In the genomic region with DNA sequence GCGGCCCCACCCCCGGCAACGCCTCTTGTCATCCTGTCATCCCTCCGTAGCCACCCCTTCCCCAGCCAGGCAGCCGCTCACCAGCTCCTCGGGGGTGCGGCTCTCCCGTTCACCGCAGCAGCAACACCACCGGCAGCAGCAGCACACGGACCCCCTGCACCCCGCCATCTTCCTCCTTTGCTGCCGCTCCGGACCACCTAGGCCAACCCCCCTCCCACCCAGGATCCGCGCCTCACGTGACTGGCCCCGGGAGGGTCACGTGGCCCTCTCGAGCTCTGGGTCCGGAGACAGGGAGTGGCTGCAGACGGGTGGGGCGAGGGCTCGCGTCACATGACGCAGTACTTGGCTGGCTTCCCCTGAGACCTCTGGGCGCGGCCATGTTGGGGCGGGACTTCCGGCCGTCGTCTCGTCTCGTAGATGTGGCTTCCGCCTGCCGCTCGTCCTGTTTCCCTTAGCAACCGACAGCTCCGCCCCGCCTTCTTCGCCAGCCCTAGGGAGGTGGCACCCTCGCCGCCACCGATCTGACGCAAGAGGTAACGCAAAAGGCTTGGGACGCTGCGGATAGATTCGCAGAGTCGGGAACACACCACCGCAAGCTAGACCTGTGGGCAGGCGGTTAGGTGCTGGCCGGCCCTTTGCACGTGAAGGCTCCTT, we compare ENCODE assay signal across 8 mouse cellular contexts. TPM values are rescaled to one million over a fixed set of nuclear protein-coding genes. Genes with fewer than 3 reads are reported as not detected.
DNase-seq lines count a peak whose midpoint lies in the region; ATAC-seq and TF ChIP-seq lines count a peak whose summit lies in the region.

A gene (minus strand): TSS at position 222 of the 654 bp plus-strand sequence.
A gene (plus strand): TSS at position 478 of the 654 bp plus-strand sequence.

- H3K27ac ChIP-seq in cortical plate, adult 2 months (ENCODE audit: insufficient read depth, low read length) = peak within 1 kb of the TSS; percentile 69

- H3K9me3 ChIP-seq in megakaryocyte, embryonic 14.5 days = no peaks in the 10 kb centered on the region

- TF ChIP-seq CTCF in cortical plate, adult 2 months (IDR thresholded peaks at IDR 0.05; ENCODE audit: extremely low read depth, insufficient read depth, low read length) = no peak

- H3K36me3 ChIP-seq in megakaryocyte, embryonic 14.5 days (replicated peaks; ENCODE audit: low read length) = peaks cover 31% of the 10 kb centered on the region

- ATAC-seq in activated CD4-positive, CD25-positive, alpha-beta regulatory T cell, adult 4 months = peak; percentile 89

- peak; percentile 99 for DNase-seq in gastrocnemius, adult 8-10 months (ENCODE audit: low spot score in 2 of 2)
- peak; percentile 91 for DNase-seq in hindlimb bud, embryonic 11.5 days (ENCODE audit: extremely low spot score, low read depth, low spot score)
- peak; percentile 98 to 100 for DNase-seq in left cerebral cortex, adult 8-10 months (ENCODE audit: low spot score in 2 of 2)
- peak; percentile 100 for DNase-seq in right cerebral cortex, postnatal 10 days (ENCODE audit: low spot score in 2 of 2)
- DNase-seq in urinary bladder, postnatal 25 days (ENCODE audit: low spot score) = peak; percentile 99

- TF ChIP-seq POLR2A in cortical plate, adult 2 months (IDR thresholded peaks at IDR 0.05; ENCODE audit: extremely low read depth, insufficient read depth, low read length) = peak; percentile 98

- H3K27me3 ChIP-seq in megakaryocyte, embryonic 14.5 days (replicated peaks) = peaks cover 26% of the 10 kb centered on the region

- peak within 1 kb of the TSS; percentile 67 for H3K4me3 ChIP-seq in cortical plate, adult 2 months (ENCODE audit: insufficient read depth, low read length)
- peak within 1 kb of the TSS; percentile 99 for H3K4me3 ChIP-seq in megakaryocyte, embryonic 14.5 days (replicated peaks)

- peaks cover 11% of the 10 kb centered on the region for H3K4me1 ChIP-seq in cortical plate, adult 2 months (ENCODE audit: control insufficient read depth, insufficient read depth, low read length)
- H3K4me1 ChIP-seq in megakaryocyte, embryonic 14.5 days = peaks cover 61% of the 10 kb centered on the region

RNA-seq across cellular contexts. Expression of the first gene that starts in this region (rescaled TPM):
- polyA plus RNA-seq in activated CD4-positive, CD25-positive, alpha-beta regulatory T cell, adult 4 months (2017; shearing (Covaris generic)) = 1 to 10 TPM; 2.4 to 3.3 TPM
- 44.6 and 45.0 TPM in 2 replicates for polyA plus RNA-seq in cortical plate, adult 2 months (2012; rRNA removed)
- total RNA-seq in gastrocnemius, adult 8-10 months (2022) = 1 to 10 TPM; 4.1 to 5.3 (median 4.7) TPM
- 10 to 100 TPM; 92.3 to 94.8 (median 93.8) TPM for total RNA-seq in left cerebral cortex, adult 8-10 months (2022)
- polyA plus RNA-seq in megakaryocyte, embryonic 14.5 days (2012; ENCODE audit: insufficient read depth, low replicate concordance) = 2.4 and 3.5 TPM in 2 replicates

RNA-seq across cellular contexts. Expression of the second gene that starts in this region (rescaled TPM):
- 10 to 100 TPM in 1 of 2 experiments, 1 to 10 TPM in 1; 6.0 to 12.9 TPM for polyA plus RNA-seq in activated CD4-positive, CD25-positive, alpha-beta regulatory T cell, adult 4 months (2017; shearing (Covaris generic))
- 32.2 and 34.2 TPM in 2 replicates for polyA plus RNA-seq in cortical plate, adult 2 months (2012; rRNA removed)
- total RNA-seq in gastrocnemius, adult 8-10 months (2022) = 1 to 10 TPM; 4.8 to 7.0 (median 6.3) TPM
- total RNA-seq in left cerebral cortex, adult 8-10 months (2022) = 10 to 100 TPM; 26.7 to 36.9 (median 31.1) TPM
- polyA plus RNA-seq in megakaryocyte, embryonic 14.5 days (2012; ENCODE audit: insufficient read depth, low replicate concordance) = 3.5 and 7.0 TPM in 2 replicates

Comparison
In these comparisons a context has a peak if more than half of its experiments do, and no peak if none do; other contexts are left out.
1. Peak in every context shown above with its lines: DNase-seq, ATAC-seq, H3K4me3 ChIP-seq and H3K27ac ChIP-seq.
2. RNA of the first gene that starts in this region (total RNA-seq): 92.3 to 94.8 TPM in left cerebral cortex, adult 8-10 months; 4.1 to 5.3 TPM in gastrocnemius, adult 8-10 months; every median in the first group is over 10 times any median in the second.
3. RNA of the first gene that starts in this region (polyA plus RNA-seq): 44.6 to 45.0 TPM in cortical plate, adult 2 months; 2.4 to 3.3 TPM in activated CD4-positive, CD25-positive, alpha-beta regulatory T cell, adult 4 months and 2.4 to 3.5 TPM in megakaryocyte, embryonic 14.5 days; every median in the first group is over 10 times any median in the second.